Mouse (Mus musculus): Measurements from ENCODE around the gene Bst2. TPM values are rescaled to one million over a fixed set of nuclear protein-coding genes. Genes with fewer than 3 reads are reported as not detected.

Bst2 gene
- polyA plus RNA-seq (2014; fragmentation: Illumina TruSeq; extraction: RNeasy Lipid Tissue Mini Kit (QIAGEN cat#74804); ENCODE audit: insufficient read depth, low read depth, low replicate concordance), result 272 TPM

GRCm38 (mm10) chr8:71537028-71537867 is at the start of gene Bst2:
Gene Bst2 (minus strand): TSS chr8:71537456.

DNA sequence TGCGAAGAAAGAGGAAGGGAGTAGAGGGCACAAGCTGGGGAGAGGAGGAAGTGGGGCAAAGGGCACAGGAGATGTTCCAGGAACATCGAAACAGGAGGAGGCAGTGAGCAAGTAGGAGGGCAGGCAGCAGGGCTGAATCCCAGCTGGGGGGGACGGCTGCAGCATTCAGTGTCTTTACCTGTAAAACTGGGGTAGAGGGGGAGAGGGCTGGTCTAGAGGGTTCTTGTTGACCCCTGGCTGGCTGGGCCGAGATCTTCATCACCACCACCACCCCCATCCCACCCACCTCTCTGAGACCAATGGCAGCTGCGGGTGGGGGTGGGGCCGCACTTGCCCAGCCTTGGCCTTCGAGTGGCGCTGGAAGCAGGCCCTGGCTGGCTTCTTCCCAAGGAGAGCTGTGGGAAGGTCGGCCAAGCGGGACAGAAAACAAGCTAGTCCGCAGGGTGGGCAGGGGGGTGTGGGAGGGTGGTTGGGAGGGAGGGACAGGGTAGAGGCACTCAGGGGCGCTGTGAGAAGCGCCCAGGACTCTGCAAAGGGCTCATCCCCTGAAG is 31.2 kb upstream of the Bst2 start, which contains the start of gene Slc27a1:
TSS of gene Slc27a1 (plus strand) at position 496 of the 551 bp plus-strand sequence.

DNA sequence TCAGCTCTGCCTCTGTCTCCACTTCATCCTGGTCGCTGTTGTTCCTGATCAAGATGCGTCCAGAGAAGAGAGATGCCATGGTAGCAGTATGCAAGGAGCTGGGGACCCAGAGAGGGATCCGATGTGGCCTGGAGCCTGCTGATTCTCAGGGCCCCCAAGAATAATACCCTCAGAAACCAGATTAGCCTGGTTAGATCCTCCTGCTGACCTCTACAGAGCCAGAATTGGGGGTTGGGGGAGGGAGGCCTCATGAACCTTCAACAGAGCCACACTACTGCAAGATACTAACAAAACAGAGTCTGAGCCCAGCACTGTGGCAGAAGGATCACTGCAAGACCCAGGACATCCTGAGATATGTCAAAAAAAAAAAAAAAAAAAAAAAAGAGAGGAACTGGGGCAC is 29.2 kb upstream of the Bst2 start, which contains the start of gene Nxnl1:
TSS of gene Nxnl1 (minus strand) at position 101 of the 400 bp plus-strand sequence.

GRCm38 (mm10) chr8:71558071-71558957 is 21.1 kb upstream of the Bst2 start, which contains the start of gene Tmem221:
Gene Tmem221 (minus strand): TSS chr8:71558871.

DNA sequence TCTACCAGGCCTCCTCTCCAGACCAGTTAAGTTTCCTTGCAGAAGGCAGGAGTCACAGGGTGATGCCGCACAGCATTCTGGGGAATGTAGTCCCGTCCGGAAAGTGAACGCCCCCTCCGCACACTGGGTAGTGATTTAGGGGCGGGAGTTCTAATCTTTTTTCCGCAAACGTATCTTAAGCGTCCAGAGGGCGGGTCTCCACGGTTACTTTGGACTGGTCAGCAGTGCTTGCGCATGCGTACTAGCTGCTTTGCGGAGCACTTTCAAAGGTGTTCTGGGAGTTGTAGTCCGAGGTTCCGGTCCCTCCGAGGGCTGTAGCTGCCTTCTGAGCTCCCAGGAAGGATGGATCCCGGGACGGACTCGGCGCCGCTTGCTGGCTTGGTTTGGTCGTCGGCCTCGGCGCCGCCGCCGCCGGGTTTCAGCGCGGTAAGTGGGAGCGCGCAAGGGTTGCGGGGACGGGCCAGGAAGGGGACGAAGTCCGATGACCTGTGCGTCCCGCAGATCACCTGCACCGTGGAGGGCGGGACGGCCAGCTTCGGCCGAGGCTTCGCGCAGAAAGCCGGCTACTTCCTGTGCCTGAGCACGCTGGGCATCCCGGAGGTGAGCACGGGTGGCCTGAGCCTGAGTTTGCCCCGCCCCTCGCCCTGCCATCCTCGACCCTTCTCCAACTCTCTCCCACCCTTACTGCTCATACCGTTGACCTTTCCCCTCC is 5.5 kb upstream of the Bst2 start, which contains the start of gene Mvb12a:
TSS of gene Mvb12a (plus strand) at position 291 of the 712 bp plus-strand sequence.

DNA sequence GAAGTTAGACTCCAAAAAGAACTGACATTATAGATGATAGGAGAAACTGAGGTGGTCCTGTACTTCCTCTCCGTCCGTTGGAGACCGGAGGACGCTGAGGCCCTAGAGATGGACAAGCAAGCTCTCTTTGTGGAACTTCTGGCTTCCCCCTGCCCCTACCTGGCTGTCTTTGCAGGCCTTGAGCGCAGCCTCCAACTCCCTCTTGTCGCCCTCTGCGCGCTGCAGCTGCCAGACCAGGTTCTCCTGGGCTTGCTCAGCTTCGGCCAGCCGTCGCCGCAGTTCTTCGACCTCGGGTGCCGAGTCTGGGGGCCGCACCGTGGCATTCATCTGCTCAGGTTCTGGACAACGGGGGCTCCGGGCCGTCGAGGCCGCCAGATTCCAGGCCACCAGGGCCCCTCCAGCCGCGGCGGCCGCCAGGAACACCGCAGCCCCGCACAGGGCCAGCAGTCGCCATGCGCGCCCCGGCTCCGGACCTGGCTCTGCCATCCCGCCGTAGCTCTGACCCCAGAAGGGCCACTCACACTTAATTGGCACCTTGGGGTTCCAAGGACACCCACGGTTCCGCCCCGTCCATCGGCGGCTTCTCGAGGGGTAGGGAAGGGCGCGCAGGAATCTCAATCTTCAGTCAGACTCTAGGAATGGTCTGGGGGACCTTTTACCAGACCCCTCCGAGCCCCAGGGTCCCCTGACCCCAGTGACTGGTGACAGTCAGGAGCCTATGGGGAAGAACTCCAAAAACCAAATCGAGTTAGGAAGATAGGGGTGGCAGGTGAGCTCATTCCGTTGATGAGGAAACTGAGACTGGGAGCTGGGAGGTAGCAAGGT is 11.8 kb downstream of the Bst2 start, which contains the start of gene Ccdc194:
TSS of gene Ccdc194 (minus strand) at position 486 of the 825 bp plus-strand sequence.

DNA sequence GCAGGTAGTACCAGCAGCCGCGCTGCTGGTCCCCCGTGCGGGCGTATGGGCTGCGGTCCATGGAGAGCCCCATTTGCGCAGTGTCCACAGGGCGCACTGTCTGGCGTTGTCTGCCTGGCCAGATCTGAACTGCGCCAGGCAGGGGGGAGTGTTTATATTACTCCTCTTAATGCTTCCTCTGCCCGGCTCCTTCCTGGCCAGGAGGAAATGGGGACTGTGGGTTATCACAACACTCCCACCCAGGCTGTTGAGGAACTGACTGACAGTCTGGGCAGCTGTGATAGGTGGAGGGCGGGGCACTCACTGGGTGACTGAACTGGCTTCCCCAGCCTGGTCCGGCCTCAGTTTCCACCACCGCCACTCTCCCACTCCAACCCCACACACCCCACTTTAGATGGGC is 25.6 kb downstream of the Bst2 start, which contains the start of gene Plvap:
TSS of gene Plvap (minus strand) at position 109 of the 400 bp plus-strand sequence.

GRCm38 (mm10) chr8:71487691-71488445 is 49.4 kb downstream of the Bst2 start, which contains the start of gene Gtpbp3:
Gene Gtpbp3 (plus strand): TSS chr8:71488103.

DNA sequence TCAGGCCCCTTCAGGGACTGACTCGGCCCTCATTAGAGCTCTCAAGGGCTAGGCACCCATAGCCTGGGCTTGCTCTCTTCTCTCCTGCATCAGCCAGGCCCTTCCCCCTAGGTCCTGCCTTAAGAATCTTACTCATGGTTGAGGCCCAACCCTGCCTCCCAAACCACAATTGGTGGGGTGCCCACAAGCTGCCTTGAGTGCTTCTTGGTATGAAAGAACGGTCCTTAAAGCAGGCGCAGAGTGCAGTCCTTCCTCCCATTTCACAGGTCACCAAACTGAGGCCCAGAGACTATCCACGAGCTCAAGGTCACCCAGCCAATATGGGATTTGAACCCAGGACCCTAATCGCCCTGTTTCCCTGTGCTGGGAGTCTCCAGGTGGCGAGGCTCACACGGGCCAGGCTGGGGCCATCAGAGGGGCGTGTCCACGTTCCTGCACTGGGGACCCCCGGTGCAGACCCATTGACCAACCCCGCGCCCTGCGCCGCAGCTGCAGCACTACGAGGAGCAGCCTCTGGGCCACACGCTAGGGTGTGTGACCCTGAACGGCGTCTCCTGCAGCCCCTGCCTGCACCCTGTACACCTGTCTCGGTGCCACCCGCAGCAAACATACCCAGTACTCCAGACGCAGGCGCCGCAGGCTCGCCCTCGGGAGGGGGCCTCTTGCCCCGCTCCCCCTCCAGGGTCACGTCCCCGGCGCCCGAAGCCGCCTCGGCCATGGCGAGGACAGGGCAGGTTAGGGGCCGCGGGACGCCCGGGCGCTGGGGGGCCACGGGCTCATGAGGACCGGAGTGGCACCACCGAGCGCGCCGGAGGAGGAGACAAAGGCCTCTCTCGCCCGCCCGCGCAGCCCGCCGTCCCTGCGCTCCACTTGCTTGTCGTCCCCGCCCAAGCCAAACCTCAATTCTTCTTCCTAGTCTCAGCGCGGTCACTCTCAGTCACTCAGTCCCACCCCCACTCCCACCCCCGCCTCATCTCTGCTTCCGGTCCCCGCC is 51.8 kb downstream of the Bst2 start, which contains the start of gene Ano8:
TSS of gene Ano8 (minus strand) at position 822 of the 994 bp plus-strand sequence.

Other genes starting within 250 kb of the Bst2 start
- 199 TPM for gene Use1, start 170.6 kb downstream of the Bst2 start, polyA plus RNA-seq (2014; fragmentation: Illumina TruSeq; extraction: RNeasy Lipid Tissue Mini Kit (QIAGEN cat#74804); ENCODE audit: insufficient read depth, low read depth, low replicate concordance)
- gene Ocel1, start 166.2 kb downstream of the Bst2 start, polyA plus RNA-seq (2014; fragmentation: Illumina TruSeq; extraction: RNeasy Lipid Tissue Mini Kit (QIAGEN cat#74804); ENCODE audit: insufficient read depth, low read depth, low replicate concordance), result 8.3 TPM
- 33.0 TPM for gene Nr2f6, start 155.5 kb downstream of the Bst2 start, polyA plus RNA-seq (2014; fragmentation: Illumina TruSeq; extraction: RNeasy Lipid Tissue Mini Kit (QIAGEN cat#74804); ENCODE audit: insufficient read depth, low read depth, low replicate concordance)
- 49.5 TPM for gene Ushbp1, start 141.7 kb downstream of the Bst2 start, polyA plus RNA-seq (2014; fragmentation: Illumina TruSeq; extraction: RNeasy Lipid Tissue Mini Kit (QIAGEN cat#74804); ENCODE audit: insufficient read depth, low read depth, low replicate concordance)
- gene Babam1, start 140.6 kb downstream of the Bst2 start, polyA plus RNA-seq (2014; fragmentation: Illumina TruSeq; extraction: RNeasy Lipid Tissue Mini Kit (QIAGEN cat#74804); ENCODE audit: insufficient read depth, low read depth, low replicate concordance), result 65.2 TPM
- gene Ankle1, start 131.4 kb downstream of the Bst2 start, polyA plus RNA-seq (2014; fragmentation: Illumina TruSeq; extraction: RNeasy Lipid Tissue Mini Kit (QIAGEN cat#74804); ENCODE audit: insufficient read depth, low read depth, low replicate concordance), result not detected
- 16.1 TPM for gene Abhd8, start 73.8 kb downstream of the Bst2 start, polyA plus RNA-seq (2014; fragmentation: Illumina TruSeq; extraction: RNeasy Lipid Tissue Mini Kit (QIAGEN cat#74804); ENCODE audit: insufficient read depth, low read depth, low replicate concordance)
- 65.5 TPM for gene Mrpl34, start 72.5 kb downstream of the Bst2 start, polyA plus RNA-seq (2014; fragmentation: Illumina TruSeq; extraction: RNeasy Lipid Tissue Mini Kit (QIAGEN cat#74804); ENCODE audit: insufficient read depth, low read depth, low replicate concordance)
- gene Dda1, start 68.3 kb downstream of the Bst2 start, polyA plus RNA-seq (2014; fragmentation: Illumina TruSeq; extraction: RNeasy Lipid Tissue Mini Kit (QIAGEN cat#74804); ENCODE audit: insufficient read depth, low read depth, low replicate concordance), result 33.9 TPM
- gene Ano8, start 51.5 kb downstream of the Bst2 start, polyA plus RNA-seq (2014; fragmentation: Illumina TruSeq; extraction: RNeasy Lipid Tissue Mini Kit (QIAGEN cat#74804); ENCODE audit: insufficient read depth, low read depth, low replicate concordance), result 4.6 TPM
- 10.1 TPM for gene Gtpbp3, start 49.4 kb downstream of the Bst2 start, polyA plus RNA-seq (2014; fragmentation: Illumina TruSeq; extraction: RNeasy Lipid Tissue Mini Kit (QIAGEN cat#74804); ENCODE audit: insufficient read depth, low read depth, low replicate concordance)
- gene Plvap, start 25.7 kb downstream of the Bst2 start, polyA plus RNA-seq (2014; fragmentation: Illumina TruSeq; extraction: RNeasy Lipid Tissue Mini Kit (QIAGEN cat#74804); ENCODE audit: insufficient read depth, low read depth, low replicate concordance), result 350 TPM
- gene Ccdc194, start 11.7 kb downstream of the Bst2 start, polyA plus RNA-seq (2014; fragmentation: Illumina TruSeq; extraction: RNeasy Lipid Tissue Mini Kit (QIAGEN cat#74804); ENCODE audit: insufficient read depth, low read depth, low replicate concordance), result not detected
- 65.4 TPM for gene Mvb12a, start 5.5 kb upstream of the Bst2 start, polyA plus RNA-seq (2014; fragmentation: Illumina TruSeq; extraction: RNeasy Lipid Tissue Mini Kit (QIAGEN cat#74804); ENCODE audit: insufficient read depth, low read depth, low replicate concordance)
- 12.2 TPM for gene Tmem221, start 21.4 kb upstream of the Bst2 start, polyA plus RNA-seq (2014; fragmentation: Illumina TruSeq; extraction: RNeasy Lipid Tissue Mini Kit (QIAGEN cat#74804); ENCODE audit: insufficient read depth, low read depth, low replicate concordance)
- not detected for gene Nxnl1, start 29.1 kb upstream of the Bst2 start, polyA plus RNA-seq (2014; fragmentation: Illumina TruSeq; extraction: RNeasy Lipid Tissue Mini Kit (QIAGEN cat#74804); ENCODE audit: insufficient read depth, low read depth, low replicate concordance)
- 21.0 TPM for gene Slc27a1, start 31.4 kb upstream of the Bst2 start, polyA plus RNA-seq (2014; fragmentation: Illumina TruSeq; extraction: RNeasy Lipid Tissue Mini Kit (QIAGEN cat#74804); ENCODE audit: insufficient read depth, low read depth, low replicate concordance)
- 79.5 TPM for gene Pgls, start 54.7 kb upstream of the Bst2 start, polyA plus RNA-seq (2014; fragmentation: Illumina TruSeq; extraction: RNeasy Lipid Tissue Mini Kit (QIAGEN cat#74804); ENCODE audit: insufficient read depth, low read depth, low replicate concordance)
- gene Fam129c, start 60.2 kb upstream of the Bst2 start, polyA plus RNA-seq (2014; fragmentation: Illumina TruSeq; extraction: RNeasy Lipid Tissue Mini Kit (QIAGEN cat#74804); ENCODE audit: insufficient read depth, low read depth, low replicate concordance), result 3.3 TPM
- 51.7 TPM for gene Colgalt1, start 73.5 kb upstream of the Bst2 start, polyA plus RNA-seq (2014; fragmentation: Illumina TruSeq; extraction: RNeasy Lipid Tissue Mini Kit (QIAGEN cat#74804); ENCODE audit: insufficient read depth, low read depth, low replicate concordance)
- 0.04 TPM for gene Unc13a, start 134.3 kb upstream of the Bst2 start, polyA plus RNA-seq (2014; fragmentation: Illumina TruSeq; extraction: RNeasy Lipid Tissue Mini Kit (QIAGEN cat#74804); ENCODE audit: insufficient read depth, low read depth, low replicate concordance)
- 8.6 TPM for gene Jak3, start 138.8 kb upstream of the Bst2 start, polyA plus RNA-seq (2014; fragmentation: Illumina TruSeq; extraction: RNeasy Lipid Tissue Mini Kit (QIAGEN cat#74804); ENCODE audit: insufficient read depth, low read depth, low replicate concordance)
- gene Insl3, start 151.8 kb upstream of the Bst2 start, polyA plus RNA-seq (2014; fragmentation: Illumina TruSeq; extraction: RNeasy Lipid Tissue Mini Kit (QIAGEN cat#74804); ENCODE audit: insufficient read depth, low read depth, low replicate concordance), result 5.2 TPM
- gene B3gnt3, start 164.3 kb upstream of the Bst2 start, polyA plus RNA-seq (2014; fragmentation: Illumina TruSeq; extraction: RNeasy Lipid Tissue Mini Kit (QIAGEN cat#74804); ENCODE audit: insufficient read depth, low read depth, low replicate concordance), result 7.3 TPM
- 3.7 TPM for gene Fcho1, start 188.3 kb upstream of the Bst2 start, polyA plus RNA-seq (2014; fragmentation: Illumina TruSeq; extraction: RNeasy Lipid Tissue Mini Kit (QIAGEN cat#74804); ENCODE audit: insufficient read depth, low read depth, low replicate concordance)